Mouse (Mus musculus) cortical plate, adult 2 months (tissue): ENCODE data around the gene Aldh3b1.

Source experiments
- CTCF ChIP-seq: fragments of 200-500 bp; IDR thresholded peaks from 2 replicates; pipeline ENCODE4 v1.5.1; 2011; ENCODE audit warnings: mild to moderate bottlenecking, control low read depth, low read length; ENCODE audit not compliant: insufficient read depth; ENCODE audit errors: extremely low read depth
- POLR2A ChIP-seq: fragments of 200-500 bp; IDR thresholded peaks from 2 replicates; pipeline ENCODE4 v1.6.1; 2011; ENCODE audit warnings: mild to moderate bottlenecking, low read length, control low read depth; ENCODE audit not compliant: insufficient read depth; ENCODE audit errors: extremely low read depth

DNA sequence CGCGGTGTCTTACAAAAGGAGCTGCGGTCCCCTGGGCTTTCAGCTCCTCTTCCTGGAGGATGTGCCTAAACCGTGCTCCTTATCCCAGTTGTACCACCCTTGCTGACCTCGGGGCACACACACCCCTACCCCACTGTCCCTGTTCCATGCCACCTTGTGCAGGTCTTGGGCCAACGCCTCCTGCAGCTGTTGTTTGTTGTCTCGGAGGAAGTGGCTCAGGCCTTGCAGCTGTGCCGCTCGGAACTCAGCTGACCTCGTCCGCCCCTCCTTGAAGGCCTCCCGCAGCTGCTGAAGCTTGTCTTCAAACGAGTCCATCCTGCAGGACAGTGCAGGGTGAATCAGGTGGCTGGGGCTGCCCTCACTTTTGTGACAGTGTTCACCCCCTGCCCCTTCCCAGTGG, 6.0 kb downstream of the Aldh3b1 start:
- TF ChIP-seq POLR2A (no peak), CTCF (no peak)
